Mouse (Mus musculus) myocyte (in vitro differentiated cells): ENCODE measurements around the gene Hgf.

ENCODE experiments used
- E2F4 ChIP-seq: IDR thresholded peaks from one replicate; pipeline ENCODE4 v1.6.1; 2011; ENCODE audit warnings: mild to moderate bottlenecking, control low read depth, moderate library complexity; ENCODE audit not compliant: insufficient read depth
- MYOG ChIP-seq, 3 experiments: IDR thresholded peaks; one replicate each; pipeline ENCODE4 v1.6.1; 2011; ENCODE audit warnings: control low read depth in 2 of 3, low read depth in 2 of 3, mild to moderate bottlenecking in 2 of 3; ENCODE audit not compliant: insufficient read length in 2 of 3, control insufficient read depth in 1 of 3, insufficient read depth in 1 of 3
- POLR2A ChIP-seq: IDR thresholded peaks from one replicate; pipeline ENCODE4 v1.6.1; 2011; ENCODE audit warnings: low read depth, mild to moderate bottlenecking, control low read depth, moderate library complexity; ENCODE audit not compliant: insufficient read length
- USF1 ChIP-seq: IDR thresholded peaks from one replicate; pipeline ENCODE4 v1.6.1; 2011; ENCODE audit warnings: low read depth, mild to moderate bottlenecking, control low read depth, moderate library complexity

DNA sequence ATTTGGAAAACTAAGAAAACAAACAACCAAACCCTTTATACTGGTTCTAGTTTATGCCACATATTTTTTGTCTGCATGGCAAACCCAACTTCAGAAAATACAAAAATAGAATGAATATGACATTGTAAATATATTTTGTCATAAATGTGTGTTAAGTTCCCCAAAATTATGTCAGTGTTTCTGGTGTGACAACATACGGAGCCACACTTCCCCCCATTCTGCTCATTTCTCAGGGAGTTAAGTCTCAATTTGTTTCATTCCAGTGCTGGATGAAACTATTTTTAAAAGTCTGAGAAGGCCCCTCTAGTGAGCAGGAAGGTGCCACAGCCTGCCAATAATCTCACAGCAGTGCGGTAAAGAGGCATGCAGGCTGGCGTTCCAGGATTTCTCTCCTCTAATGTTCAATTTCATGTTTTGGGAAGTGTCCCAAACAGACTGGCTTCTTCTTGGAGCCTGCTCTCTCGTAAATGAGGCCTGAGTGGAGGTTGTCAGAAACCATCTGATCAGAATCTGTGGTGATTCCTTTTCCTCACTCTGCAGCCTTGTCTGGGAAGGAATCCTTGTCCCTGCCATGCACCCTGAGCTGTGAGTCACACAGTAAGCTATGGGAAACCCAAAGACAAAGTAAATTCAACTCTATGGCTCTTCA lies 46.5 kb upstream of the Hgf start:
- no peak for TF ChIP-seq POLR2A
- no peak for TF ChIP-seq MYOG (IDR thresholded peaks at IDR 0.05; ENCODE audit: control insufficient read depth in 1 of 3, insufficient read depth in 1 of 3, insufficient read length in 2 of 3, low read depth in 2 of 3)
- no peak for TF ChIP-seq E2F4
- TF ChIP-seq USF1, result no peak
